Mouse (Mus musculus): ENCODE data around the gene Cacna2d3. TPM values are rescaled to one million over a fixed set of nuclear protein-coding genes. Genes with fewer than 3 reads are reported as not detected.

Gene Cacna2d3
- polyA plus RNA-seq, 1 experiment from 2014 or later: 1.9 TPM

- 78% methylated on average over 8 of the region's 8 CpGs for WGBS
- H3K36me3 ChIP-seq (replicated peaks): no peaks in the 10 kb centered on the region
- no peaks in the 10 kb centered on the region for H3K27me3 ChIP-seq (replicated peaks; ENCODE audit: low read depth, poor library complexity, severe bottlenecking)
- H3K4me1 ChIP-seq: peaks cover 3% of the 10 kb centered on the region; the same call in 1 of the 2 replicates
- H3K4me3 ChIP-seq: no peak overlapping the region
- H3K27ac ChIP-seq (replicated peaks): no peak overlapping the region
- no peaks in the 10 kb centered on the region for H3K9me3 ChIP-seq
- no peak for DNase-seq (ENCODE audit: low spot score)
Observed at GRCm38 (mm10) chr14:29403849-29404808, 317.5 kb downstream of the Cacna2d3 start.

DNA sequence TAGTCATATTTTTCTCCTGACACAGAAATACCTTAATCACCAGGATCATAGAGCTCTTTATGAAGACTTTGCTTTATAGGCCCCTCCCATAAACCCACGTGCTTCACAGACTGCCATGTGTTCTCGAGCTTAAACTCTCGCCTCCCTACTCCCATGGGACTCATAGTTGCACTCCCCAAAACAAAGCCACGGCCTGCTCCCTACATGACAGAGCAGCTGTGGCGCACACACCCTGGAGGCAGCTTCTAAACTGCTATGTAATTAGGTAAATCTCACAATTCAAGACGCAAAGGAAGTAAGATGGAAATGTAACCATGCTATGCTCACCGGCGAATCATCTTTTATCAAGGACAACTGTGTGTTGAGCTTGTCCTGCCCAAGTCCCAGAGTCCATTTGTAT lies 319.2 kb downstream of the Cacna2d3 start:
- no peaks in the 10 kb centered on the region for H3K27me3 ChIP-seq (replicated peaks; ENCODE audit: low read depth, poor library complexity, severe bottlenecking)
- peaks cover 3% of the 10 kb centered on the region; the same call in 1 of the 2 replicates for H3K4me1 ChIP-seq
- DNase-seq (ENCODE audit: low spot score): no peak
- no peak overlapping the region for H3K27ac ChIP-seq (replicated peaks)
- H3K9me3 ChIP-seq: no peaks in the 10 kb centered on the region
- no peaks in the 10 kb centered on the region for H3K36me3 ChIP-seq (replicated peaks)
- 58% methylated on average over 8 of the region's 8 CpGs for WGBS
- H3K4me3 ChIP-seq: no peak overlapping the region

DNA sequence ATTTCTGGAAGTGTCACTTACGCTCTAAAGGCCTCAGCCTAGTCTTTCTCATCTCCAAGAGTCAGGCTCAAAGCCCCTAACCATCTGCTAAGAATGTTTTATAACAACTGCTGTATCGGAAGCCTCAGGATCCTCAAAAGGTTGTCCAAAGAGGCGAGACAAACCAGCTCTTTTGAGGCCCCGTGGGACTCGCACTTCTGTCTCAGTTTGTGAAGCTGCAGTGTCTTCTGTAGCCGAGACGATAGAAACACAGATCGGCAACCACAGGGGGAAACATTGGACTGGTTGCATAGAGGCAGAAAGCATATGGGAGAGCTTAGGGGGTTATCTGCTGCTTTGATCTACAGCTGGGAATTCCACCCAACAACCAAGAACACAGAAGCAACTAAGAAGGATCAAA lies 327.9 kb downstream of the Cacna2d3 start:
- no peaks in the 10 kb centered on the region for H3K9me3 ChIP-seq
- no peaks in the 10 kb centered on the region for H3K27me3 ChIP-seq (replicated peaks; ENCODE audit: low read depth, poor library complexity, severe bottlenecking)
- H3K27ac ChIP-seq (replicated peaks): no peak overlapping the region; the same call in 1 of the 2 replicates
- no peaks in the 10 kb centered on the region for H3K36me3 ChIP-seq (replicated peaks)
- H3K4me3 ChIP-seq: no peak overlapping the region
- peaks cover 12% of the 10 kb centered on the region for H3K4me1 ChIP-seq
- DNase-seq (ENCODE audit: low spot score): no peak
- 74% methylated on average over 8 of the region's 8 CpGs for WGBS

GRCm38 (mm10) chr14:29392851-29393250 lies 328.8 kb downstream of the Cacna2d3 start:
- Histone ChIP-seq H3K27ac (replicated peaks) (no peak overlapping the region), H3K9me3 (no peaks in the 10 kb centered on the region), H3K4me3 (no peak overlapping the region), H3K27me3 (replicated peaks; ENCODE audit: low read depth, poor library complexity, severe bottlenecking) (no peaks in the 10 kb centered on the region), H3K36me3 (replicated peaks) (no peaks in the 10 kb centered on the region), H3K4me1 (peaks cover 12% of the 10 kb centered on the region)
- DNase-seq (ENCODE audit: low spot score): no peak
- WGBS: 94% methylated on average over 3 of the region's 3 CpGs

DNA sequence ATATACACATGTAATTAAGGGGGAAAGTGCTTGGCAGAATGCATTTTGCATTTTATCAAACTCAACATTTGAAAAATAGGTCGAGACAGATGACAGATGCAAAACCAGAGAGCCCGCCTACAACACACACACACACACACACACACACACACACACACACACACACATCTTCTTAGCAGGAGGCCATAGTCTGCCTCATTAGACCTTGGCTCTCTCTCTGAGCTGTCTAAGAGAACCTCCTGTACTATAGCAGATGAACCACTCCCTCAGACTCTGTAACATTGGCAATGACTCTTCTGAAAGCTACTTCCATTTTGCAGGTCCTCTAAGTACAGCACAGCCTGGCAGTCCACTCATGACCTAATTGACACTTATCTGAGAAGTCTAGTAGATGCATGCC lies 330.2 kb downstream of the Cacna2d3 start:
- no peak overlapping the region for H3K27ac ChIP-seq (replicated peaks)
- H3K9me3 ChIP-seq: no peaks in the 10 kb centered on the region
- no peaks in the 10 kb centered on the region for H3K36me3 ChIP-seq (replicated peaks)
- no peaks in the 10 kb centered on the region for H3K27me3 ChIP-seq (replicated peaks; ENCODE audit: low read depth, poor library complexity, severe bottlenecking)
- H3K4me1 ChIP-seq: peaks cover 12% of the 10 kb centered on the region
- H3K4me3 ChIP-seq: no peak overlapping the region
- WGBS: 85% methylated on average over 2 of the region's 2 CpGs
- DNase-seq (ENCODE audit: low spot score): no peak

GRCm38 (mm10) chr14:29387761-29388160 lies 333.9 kb downstream of the Cacna2d3 start:
- Histone ChIP-seq H3K4me3 (no peak overlapping the region), H3K27ac (replicated peaks) (no peak overlapping the region), H3K4me1 (no peaks in the 10 kb centered on the region), H3K36me3 (replicated peaks) (no peaks in the 10 kb centered on the region), H3K27me3 (replicated peaks; ENCODE audit: low read depth, poor library complexity, severe bottlenecking) (no peaks in the 10 kb centered on the region), H3K9me3 (no peaks in the 10 kb centered on the region)
- DNase-seq (ENCODE audit: low spot score): no peak
- 85% methylated on average over 3 of the region's 3 CpGs for WGBS

GRCm38 (mm10) chr14:29385500-29385899 lies 336.2 kb downstream of the Cacna2d3 start:
- no peak for DNase-seq (ENCODE audit: low spot score)
- no peak overlapping the region for H3K27ac ChIP-seq (replicated peaks)
- no peaks in the 10 kb centered on the region for H3K27me3 ChIP-seq (replicated peaks; ENCODE audit: low read depth, poor library complexity, severe bottlenecking)
- H3K9me3 ChIP-seq: no peaks in the 10 kb centered on the region
- no peaks in the 10 kb centered on the region for H3K36me3 ChIP-seq (replicated peaks)
- H3K4me3 ChIP-seq: no peak overlapping the region
- no peaks in the 10 kb centered on the region for H3K4me1 ChIP-seq

DNA sequence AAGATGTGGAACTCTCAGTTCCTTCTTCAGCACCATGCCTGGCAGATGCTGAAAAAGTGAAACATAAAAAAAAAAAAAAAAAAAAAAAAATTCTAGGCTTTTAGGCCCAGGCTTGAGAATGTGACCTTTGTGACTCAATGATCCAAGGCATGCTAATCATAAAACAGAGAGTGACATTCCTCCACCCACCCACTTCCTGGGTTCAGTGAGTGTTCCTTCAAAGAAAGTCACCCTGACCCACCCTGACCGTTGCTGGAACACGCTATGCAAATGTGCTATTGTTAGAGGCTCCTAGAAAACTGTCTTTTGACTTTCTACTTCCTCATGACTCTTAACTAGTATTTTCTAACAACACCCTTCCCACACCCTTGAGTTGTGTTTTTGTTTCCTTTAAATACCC lies 338.9 kb downstream of the Cacna2d3 start:
- no peaks in the 10 kb centered on the region for H3K36me3 ChIP-seq (replicated peaks)
- H3K4me3 ChIP-seq: no peak overlapping the region
- 89% methylated on average over 2 of the region's 2 CpGs for WGBS
- H3K27me3 ChIP-seq (replicated peaks; ENCODE audit: low read depth, poor library complexity, severe bottlenecking): no peaks in the 10 kb centered on the region
- DNase-seq (ENCODE audit: low spot score): no peak
- H3K9me3 ChIP-seq: no peaks in the 10 kb centered on the region
- H3K4me1 ChIP-seq: no peaks in the 10 kb centered on the region
- H3K27ac ChIP-seq (replicated peaks): no peak overlapping the region

- 90% methylated on average over 5 of the region's 5 CpGs for WGBS
- Histone ChIP-seq H3K27ac (replicated peaks) (no peak overlapping the region), H3K4me3 (no peak overlapping the region), H3K36me3 (replicated peaks) (no peaks in the 10 kb centered on the region), H3K27me3 (replicated peaks; ENCODE audit: low read depth, poor library complexity, severe bottlenecking) (no peaks in the 10 kb centered on the region), H3K9me3 (no peaks in the 10 kb centered on the region), H3K4me1 (no peaks in the 10 kb centered on the region)
- no peak for DNase-seq (ENCODE audit: low spot score)
Observed at GRCm38 (mm10) chr14:29366911-29367310, 354.8 kb downstream of the Cacna2d3 start.

GRCm38 (mm10) chr14:29362448-29362847 lies 359.2 kb downstream of the Cacna2d3 start:
- Histone ChIP-seq H3K4me3 (no peak overlapping the region), H3K27me3 (replicated peaks; ENCODE audit: low read depth, poor library complexity, severe bottlenecking) (no peaks in the 10 kb centered on the region), H3K27ac (replicated peaks) (no peak overlapping the region), H3K9me3 (no peaks in the 10 kb centered on the region), H3K36me3 (replicated peaks) (no peaks in the 10 kb centered on the region), H3K4me1 (no peaks in the 10 kb centered on the region)
- 73% methylated on average over 3 of the region's 3 CpGs for WGBS
- no peak for DNase-seq (ENCODE audit: low spot score)

GRCm38 (mm10) chr14:29350627-29351026 lies 371.0 kb downstream of the Cacna2d3 start:
- DNase-seq (ENCODE audit: low spot score): no peak
- peaks cover 4% of the 10 kb centered on the region; the same call in 1 of the 2 replicates for H3K4me1 ChIP-seq
- WGBS: 73% methylated on average over 4 of the region's 4 CpGs
- H3K36me3 ChIP-seq (replicated peaks): no peaks in the 10 kb centered on the region
- H3K4me3 ChIP-seq: no peak overlapping the region
- no peaks in the 10 kb centered on the region for H3K9me3 ChIP-seq
- H3K27me3 ChIP-seq (replicated peaks; ENCODE audit: low read depth, poor library complexity, severe bottlenecking): no peaks in the 10 kb centered on the region
- H3K27ac ChIP-seq (replicated peaks): no peak overlapping the region

DNA sequence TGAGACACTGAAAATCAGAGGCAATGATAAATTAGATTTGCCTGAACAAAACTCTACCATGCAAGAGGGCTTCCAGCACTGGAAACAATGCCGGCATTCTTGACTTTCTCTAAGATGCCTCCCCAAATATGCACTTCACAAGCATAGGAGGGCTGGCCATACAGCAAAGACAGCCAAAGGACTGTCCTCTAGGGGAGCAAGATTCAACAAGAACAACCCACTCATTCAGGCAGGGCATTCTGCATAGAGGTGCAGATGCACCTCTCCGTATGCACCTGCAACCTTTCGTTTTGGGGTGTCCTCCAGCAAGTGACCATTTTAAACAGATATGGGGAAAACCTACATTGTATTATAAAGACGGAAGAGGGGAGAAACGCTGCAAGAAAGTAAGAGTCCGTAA lies 380.1 kb downstream of the Cacna2d3 start:
- 88% methylated on average over 6 of the region's 6 CpGs for WGBS
- H3K27me3 ChIP-seq (replicated peaks; ENCODE audit: low read depth, poor library complexity, severe bottlenecking): no peaks in the 10 kb centered on the region
- H3K4me1 ChIP-seq: peaks cover 5% of the 10 kb centered on the region; the same call in 1 of the 2 replicates
- H3K27ac ChIP-seq (replicated peaks): no peak overlapping the region
- no peak for DNase-seq (ENCODE audit: low spot score)
- H3K36me3 ChIP-seq (replicated peaks): no peaks in the 10 kb centered on the region
- no peaks in the 10 kb centered on the region for H3K9me3 ChIP-seq
- H3K4me3 ChIP-seq: no peak overlapping the region

DNA sequence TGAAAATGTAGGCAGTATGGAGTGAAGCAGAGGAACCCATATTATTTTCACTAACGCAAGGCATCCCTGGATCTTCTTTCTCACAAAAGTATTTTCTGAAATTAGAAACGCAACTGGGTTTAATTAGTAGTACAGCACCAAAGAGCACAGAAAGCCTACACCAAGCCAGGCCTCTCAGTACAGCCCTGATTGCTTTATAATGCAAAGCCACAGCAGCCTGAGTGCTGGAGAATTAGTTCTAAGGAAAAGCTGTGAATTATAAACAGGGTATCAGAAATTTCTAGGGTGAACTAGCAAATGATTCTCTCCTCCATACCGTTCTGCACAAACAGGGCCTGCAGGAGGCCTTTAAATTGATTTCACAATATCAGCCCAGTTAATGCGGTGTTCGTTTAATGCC lies 380.9 kb downstream of the Cacna2d3 start:
- Histone ChIP-seq H3K36me3 (replicated peaks) (no peaks in the 10 kb centered on the region), H3K4me1 (peaks cover 5% of the 10 kb centered on the region; the same call in 1 of the 2 replicates), H3K27me3 (replicated peaks; ENCODE audit: low read depth, poor library complexity, severe bottlenecking) (no peaks in the 10 kb centered on the region), H3K9me3 (no peaks in the 10 kb centered on the region), H3K4me3 (no peak overlapping the region), H3K27ac (replicated peaks) (no peak overlapping the region)
- 66% methylated on average over 5 of the region's 5 CpGs for WGBS
- DNase-seq (ENCODE audit: low spot score): no peak
